Mouse (Mus musculus) stomach, adult 2 months (tissue): ENCODE results near the gene Hoxb4. TPM values are rescaled to one million over a fixed set of nuclear protein-coding genes. Genes with fewer than 3 reads are reported as not detected.

Experiments used
- polyA plus RNA-seq: library from polyadenylated mRNA; depleted of rRNA; stranded (reverse); fragments of >200 nt; gene quantifications from 2 replicates; pipeline ENCODE4 v1.2.3, GENCODE M21; 2012; rRNA removed

Hoxb4 gene
- polyA plus RNA-seq: 3.6 and 3.8 TPM in 2 replicates

DNA sequence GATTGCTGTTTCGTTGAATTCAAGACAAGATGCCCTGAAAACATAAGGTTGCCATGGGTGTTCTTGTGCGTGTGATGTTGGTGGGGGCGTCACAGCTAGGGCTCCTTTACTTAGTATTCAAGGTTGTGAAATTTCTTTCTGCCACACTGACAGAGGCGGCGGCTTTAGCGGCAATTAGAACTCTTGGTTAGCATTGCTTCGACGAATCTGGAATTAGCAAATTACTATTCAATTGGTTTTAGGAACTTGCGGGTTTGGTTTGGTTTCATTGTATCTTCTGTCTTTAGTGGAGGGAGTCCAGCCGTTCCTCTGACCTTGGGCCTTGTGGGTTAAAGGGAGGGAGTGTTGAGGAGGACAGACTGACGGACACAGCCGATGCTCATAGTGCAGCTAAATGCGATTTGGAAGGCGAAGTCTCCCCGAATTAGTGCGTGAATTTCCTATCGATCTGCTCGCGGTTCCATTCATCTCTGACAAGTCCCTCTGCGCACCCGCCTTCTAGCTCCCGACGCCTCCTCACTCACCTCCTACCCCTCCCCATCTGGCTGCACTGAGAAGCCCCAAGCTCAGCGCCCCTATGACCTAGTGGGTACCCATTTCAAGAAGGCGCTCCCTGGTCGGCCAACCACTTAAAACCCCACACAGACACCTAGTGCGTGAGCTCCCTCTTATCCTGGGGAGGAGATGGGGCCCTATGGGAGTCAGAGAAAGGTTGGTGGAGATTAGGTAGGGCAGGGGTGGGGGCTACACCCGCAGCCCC lies at the start of gene Hoxb4:
Gene Hoxb4 (plus strand): TSS at position 660 of the 760 bp plus-strand sequence.

DNA sequence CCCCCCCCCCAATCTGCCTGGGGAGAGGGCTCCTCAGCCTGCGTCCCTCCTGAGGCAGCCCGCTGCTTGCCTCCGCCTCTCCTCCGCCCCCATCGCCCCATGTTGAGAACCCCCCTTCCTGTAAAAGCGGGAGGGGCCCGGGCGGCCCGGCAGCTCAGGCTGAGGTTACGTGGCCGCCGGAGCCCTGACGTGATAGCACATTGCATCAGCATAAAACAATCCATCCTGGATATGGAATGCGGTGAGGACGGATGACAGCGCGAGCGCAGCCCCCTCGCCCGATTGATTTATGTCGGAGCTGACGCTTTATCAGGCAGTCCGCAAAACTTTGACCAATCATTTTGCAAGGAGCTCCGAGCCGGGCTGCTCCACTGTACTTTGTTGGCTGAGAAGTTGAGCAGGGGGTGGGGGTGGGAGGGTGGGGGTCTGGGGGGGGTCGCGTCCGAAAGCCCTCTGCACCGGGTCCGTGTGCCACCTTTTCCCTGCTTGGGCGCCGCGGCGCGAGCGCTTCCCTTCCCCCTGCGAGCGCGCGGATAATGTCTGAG lies 47.0 kb upstream of the Hoxb4 start, which contains the start of gene Hoxb9:
Gene Hoxb9 (plus strand): TSS at position 462 of the 545 bp plus-strand sequence.

DNA sequence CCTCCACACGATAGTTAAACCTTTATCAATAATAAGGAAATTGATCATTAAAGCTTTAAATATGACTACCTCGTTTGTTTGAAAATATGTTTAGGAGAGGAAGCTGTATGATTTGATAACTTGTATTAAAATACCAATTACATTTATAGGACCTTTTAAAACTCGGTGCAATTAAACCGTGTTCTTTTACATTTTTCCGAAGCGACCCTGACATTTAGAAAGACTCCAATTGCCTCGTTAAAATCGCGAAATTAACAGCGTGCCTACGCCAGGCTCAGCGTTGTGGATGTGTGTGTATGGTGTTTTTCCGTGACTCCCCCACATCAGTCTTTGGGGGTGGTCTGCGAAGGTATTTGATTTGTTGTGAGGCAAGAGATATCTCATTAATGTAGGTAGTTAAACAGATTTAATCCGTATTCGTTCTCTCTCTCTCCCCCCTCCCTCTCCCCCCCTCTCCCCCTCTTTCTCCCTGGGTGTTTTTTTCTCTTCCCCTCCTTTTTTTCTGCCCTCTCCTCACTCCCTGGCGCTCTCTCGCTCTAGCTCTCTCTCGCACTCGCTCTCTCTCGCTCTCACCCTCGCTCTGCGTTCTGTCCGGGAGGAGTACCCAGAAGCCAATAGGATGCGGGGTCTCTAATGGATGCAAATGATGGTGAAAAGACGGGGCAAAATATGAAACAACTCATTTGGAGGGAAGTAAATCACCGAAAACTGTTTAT lies 36.1 kb upstream of the Hoxb4 start, which contains the start of gene Hoxb8:
Gene Hoxb8 (plus strand): TSS at position 51 of the 716 bp plus-strand sequence.

DNA sequence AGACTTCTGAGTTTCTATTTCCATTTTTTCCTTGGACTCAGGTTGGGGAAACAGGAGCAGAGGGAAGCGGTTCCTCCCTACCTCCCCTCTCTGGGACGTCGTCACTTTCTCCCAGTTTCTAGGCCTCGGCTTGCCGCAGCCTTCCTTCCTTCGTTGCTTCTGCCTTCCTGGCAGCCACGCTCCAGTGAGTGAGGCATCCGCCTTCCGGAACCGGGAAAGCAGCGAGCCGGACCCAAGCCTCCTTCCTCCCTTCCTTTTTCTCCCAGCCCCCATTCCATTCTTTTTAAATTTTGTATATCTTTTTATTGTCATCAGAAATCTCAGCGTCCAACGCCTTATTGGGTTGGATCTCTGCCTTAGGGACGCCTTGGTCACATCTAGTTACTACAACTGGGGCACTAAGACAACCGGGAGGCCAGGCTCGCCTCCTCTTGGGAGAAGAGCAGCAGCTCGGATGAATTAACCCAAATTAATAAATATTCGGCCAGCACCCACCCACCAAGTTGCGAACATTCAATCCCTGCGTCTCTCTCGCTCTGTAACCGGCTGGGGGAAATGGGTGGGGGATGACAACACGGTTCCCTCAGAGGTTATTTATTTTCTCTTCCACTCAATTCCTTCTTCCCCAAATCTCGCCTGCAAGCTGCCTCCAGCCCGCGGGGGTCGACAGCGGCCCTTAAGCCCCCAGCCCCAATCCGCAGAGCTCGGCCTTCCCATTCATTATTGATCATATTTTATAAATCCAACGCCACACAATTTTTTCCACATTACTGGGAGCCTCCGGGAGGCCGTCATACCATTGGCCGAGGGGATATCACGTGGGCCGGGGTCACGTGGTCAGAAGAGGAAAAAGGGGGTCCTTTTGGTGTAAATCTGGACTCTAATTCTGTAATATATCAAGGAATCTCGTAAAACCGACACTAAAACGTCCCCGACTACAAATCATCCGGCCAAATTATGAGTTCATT lies 32.0 kb upstream of the Hoxb4 start, which contains the start of gene Hoxb7:
Gene Hoxb7 (plus strand): TSS at position 853 of the 968 bp plus-strand sequence.

DNA sequence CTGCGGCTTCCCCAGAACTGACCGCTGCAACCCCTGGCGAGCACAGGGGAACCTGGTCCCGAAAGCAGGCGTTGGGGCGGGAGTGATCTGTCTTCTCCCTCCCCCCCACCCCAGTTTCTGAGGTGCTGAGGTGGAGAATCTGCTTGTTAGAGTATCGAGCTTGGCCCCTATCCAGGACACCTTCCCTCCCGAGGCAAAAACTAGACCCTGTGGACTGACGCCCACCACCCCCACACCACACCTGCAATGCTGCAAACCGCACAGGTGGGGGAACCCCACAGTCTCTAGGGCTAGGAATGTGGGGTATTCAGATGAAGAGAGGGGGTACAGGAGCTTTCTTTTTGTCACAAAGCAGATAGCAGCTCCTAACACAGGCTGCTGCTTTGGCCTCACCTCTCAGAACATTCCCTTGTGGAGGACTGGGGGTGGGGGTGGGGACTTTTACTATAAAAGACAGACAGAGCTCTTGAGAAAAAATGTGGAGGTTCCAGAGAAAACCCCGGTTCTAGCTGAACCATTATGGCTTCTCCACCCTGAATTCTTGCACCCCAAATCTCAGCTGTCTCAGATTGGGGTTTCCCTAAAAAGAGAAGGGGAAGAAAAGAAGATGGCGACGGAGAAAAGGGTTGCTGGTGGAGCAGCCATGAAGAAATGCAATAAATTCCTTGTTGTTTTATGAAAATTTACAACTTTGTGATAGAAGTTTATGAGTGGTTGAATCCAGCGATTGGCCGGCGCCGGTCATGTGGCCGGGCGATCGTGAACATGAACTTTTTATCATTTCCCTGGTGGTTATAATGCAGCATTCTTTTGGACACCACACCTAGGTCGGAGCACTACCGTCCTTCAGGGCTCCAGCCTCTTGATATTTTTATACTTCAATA lies 26.1 kb upstream of the Hoxb4 start, which contains the start of gene Hoxb6:
Gene Hoxb6 (plus strand): TSS at position 796 of the 884 bp plus-strand sequence.

DNA sequence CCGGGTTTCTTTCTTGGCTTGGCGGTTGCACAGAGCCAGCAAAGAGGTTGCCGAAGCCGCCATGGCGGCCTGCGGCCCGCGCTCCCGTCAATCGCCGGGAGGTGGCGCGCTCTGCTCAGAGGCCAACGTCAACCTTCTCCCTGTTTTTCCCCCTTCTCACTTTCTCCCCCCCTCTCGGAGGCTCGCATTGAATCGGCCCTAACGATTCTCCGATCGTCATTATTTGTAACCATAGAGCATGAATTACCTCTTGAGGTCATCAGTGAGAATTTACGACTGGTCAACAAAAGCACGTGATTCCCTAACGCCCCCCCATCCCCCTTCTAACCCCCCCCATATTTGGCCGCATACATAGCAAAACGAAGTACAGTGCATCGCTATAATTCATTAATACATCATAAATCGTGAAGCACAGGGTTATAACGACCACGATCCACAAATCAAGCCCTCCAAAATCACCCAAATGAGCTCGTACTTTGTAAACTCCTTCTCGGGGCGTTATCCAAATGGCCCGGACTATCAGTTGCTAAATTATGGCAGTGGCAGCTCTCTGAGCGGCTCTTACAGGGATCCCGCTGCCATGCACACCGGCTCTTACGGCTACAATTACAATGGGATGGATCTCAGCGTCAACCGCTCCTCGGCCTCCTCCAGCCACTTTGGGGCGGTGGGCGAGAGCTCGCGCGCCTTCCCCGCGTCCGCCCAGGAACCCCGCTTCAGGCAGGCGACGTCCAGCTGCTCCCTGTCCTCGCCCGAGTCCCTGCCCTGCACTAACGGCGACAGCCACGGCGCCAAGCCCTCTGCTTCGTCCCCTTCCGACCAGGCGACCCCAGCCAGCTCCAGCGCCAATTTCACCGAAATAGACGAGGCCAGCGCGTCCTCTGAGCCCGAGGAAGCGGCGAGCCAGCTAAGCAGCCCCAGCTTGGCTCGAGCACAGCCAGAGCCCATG lies 14.6 kb upstream of the Hoxb4 start, which contains the start of gene Hoxb5:
Gene Hoxb5 (plus strand): TSS at position 186 of the 949 bp plus-strand sequence.

DNA sequence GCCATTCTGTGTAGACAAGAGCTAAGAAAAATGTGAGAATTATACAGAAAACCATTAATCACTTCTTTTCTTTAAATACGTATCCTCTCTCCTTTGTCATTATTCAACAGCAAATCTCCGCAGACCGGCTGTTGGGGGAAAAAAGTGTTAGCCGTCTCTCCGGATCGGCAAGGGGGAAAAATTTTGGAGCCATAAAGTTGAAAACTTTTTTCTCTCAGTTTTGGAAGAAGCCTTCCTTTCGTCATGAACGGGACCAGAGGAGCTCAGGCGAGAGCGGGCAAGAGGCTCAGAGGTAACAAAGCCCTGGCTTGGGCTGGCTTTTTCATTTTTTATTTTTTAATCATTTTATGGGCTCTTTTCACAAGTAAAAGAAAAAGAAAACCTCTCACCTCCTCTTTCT lies 5.1 kb downstream of the Hoxb4 start, which contains the start of gene Hoxb3:
Gene Hoxb3 (plus strand): TSS at position 173 of the 400 bp plus-strand sequence.

DNA sequence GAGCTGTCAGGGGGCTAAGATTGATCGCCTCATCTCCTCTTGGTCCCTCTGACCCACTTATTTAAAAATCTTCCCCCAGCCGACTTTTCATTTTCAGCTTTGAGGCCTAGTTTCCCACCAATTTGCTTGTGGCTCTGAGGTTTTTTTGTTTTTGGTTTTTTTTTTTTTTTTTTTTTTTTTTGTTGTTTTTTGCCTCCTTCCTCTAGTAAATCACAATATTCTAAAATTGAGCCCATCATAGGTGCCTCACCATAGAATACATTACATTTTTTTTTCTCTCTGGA lies 32.2 kb downstream of the Hoxb4 start, which contains the start of gene Hoxb2:
Gene Hoxb2 (plus strand): TSS at position 185 of the 284 bp plus-strand sequence.

DNA sequence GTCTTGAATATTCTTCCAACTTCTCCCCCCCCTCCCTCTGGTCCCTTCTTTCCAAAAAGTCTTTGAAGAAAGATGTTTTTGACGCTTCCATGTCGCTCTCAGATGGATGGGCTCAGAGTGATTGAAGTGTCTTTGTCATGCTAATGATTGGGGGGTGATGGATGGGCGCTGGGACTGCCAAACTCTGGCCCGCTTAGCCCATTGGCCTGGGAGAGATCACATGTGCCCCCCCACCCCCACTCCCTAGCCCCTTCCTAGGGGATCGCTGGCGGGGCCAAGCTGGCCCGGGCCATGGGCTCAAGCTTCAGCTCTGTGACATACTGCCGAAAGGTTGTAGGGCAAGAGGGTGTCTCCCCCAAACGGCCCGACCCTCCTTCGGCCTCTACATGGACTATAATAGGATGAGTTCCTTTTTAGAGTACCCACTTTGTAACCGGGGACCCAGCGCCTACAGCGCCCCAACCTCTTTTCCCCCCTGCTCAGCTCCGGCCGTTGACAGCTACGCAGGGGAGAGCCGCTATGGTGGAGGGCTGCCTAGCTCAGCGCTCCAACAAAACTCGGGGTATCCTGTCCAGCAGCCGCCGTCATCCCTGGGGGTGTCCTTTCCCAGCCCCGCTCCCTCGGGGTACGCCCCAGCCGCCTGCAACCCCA lies 47.5 kb downstream of the Hoxb4 start, which contains the start of gene Hoxb1:
Gene Hoxb1 (plus strand): TSS at position 312 of the 651 bp plus-strand sequence.

Other genes starting within 250 kb of the Hoxb4 start
- 1,034 and 1,299 TPM in 2 replicates for gene Atp5g1, start 242.6 kb upstream of the Hoxb4 start, polyA plus RNA-seq
- gene Calcoco2, start 206.3 kb upstream of the Hoxb4 start, polyA plus RNA-seq: not detected in 2 replicates
- 0.04 and 0.09 TPM in 2 replicates for gene Ttll6, start 184.5 kb upstream of the Hoxb4 start, polyA plus RNA-seq
- not detected in 2 replicates for gene Hoxb13, start 124.0 kb upstream of the Hoxb4 start, polyA plus RNA-seq
- gene Hoxb9, start 46.8 kb upstream of the Hoxb4 start, polyA plus RNA-seq: 0.08 and 0.09 TPM in 2 replicates
- 5.6 and 11.0 TPM in 2 replicates for gene Hoxb8, start 36.4 kb upstream of the Hoxb4 start, polyA plus RNA-seq
- 0.90 and 1.5 TPM in 2 replicates for gene Hoxb7, start 31.6 kb upstream of the Hoxb4 start, polyA plus RNA-seq
- gene Hoxb6, start 25.8 kb upstream of the Hoxb4 start, polyA plus RNA-seq: 5.8 and 10.1 TPM in 2 replicates
- gene Hoxb5, start 14.9 kb upstream of the Hoxb4 start, polyA plus RNA-seq: 2.8 and 3.6 TPM in 2 replicates
- gene Hoxb3, start 5.1 kb downstream of the Hoxb4 start, polyA plus RNA-seq: 4.3 and 5.8 TPM in 2 replicates
- 10.9 and 18.9 TPM in 2 replicates for gene Hoxb2, start 32.3 kb downstream of the Hoxb4 start, polyA plus RNA-seq
- not detected in 2 replicates for gene Hoxb1, start 47.5 kb downstream of the Hoxb4 start, polyA plus RNA-seq
- gene Skap1, start 146.3 kb downstream of the Hoxb4 start, polyA plus RNA-seq: 0.21 and 0.63 TPM in 2 replicates